8 mouse cellular contexts compared by ENCODE assay signal in genomic region chr15:8663348-8664099, GRCm38 (mm10). TPM values are rescaled to one million over a fixed set of nuclear protein-coding genes. Genes with fewer than 3 reads are reported as not detected.
DNase-seq lines count a peak whose midpoint lies in the region; ATAC-seq lines count a peak whose summit lies in the region.

No protein-coding gene starts in this region.

- WGBS in embryonic facial prominence, embryonic 13.5 days: 69% methylated on average over 17 of the region's 17 CpGs
- WGBS in liver, embryonic 12.5 days (ENCODE audit: insufficient replicate concordance): 45% methylated on average over 17 of the region's 17 CpGs

- H3K4me1 ChIP-seq in embryonic facial prominence, embryonic 13.5 days: peaks cover 38% of the 10 kb centered on the region
- peaks cover 6% of the 10 kb centered on the region; the same call in 1 of the 2 replicates for H3K4me1 ChIP-seq in megakaryocyte, embryonic 14.5 days
- H3K4me1 ChIP-seq in liver, embryonic 12.5 days: peaks cover 27% of the 10 kb centered on the region

- no peak overlapping the region for H3K4me2 ChIP-seq in embryonic facial prominence, embryonic 13.5 days
- H3K4me2 ChIP-seq in liver, embryonic 12.5 days: no peak overlapping the region

- no peaks in the 10 kb centered on the region for H3K36me3 ChIP-seq in embryonic facial prominence, embryonic 13.5 days
- H3K36me3 ChIP-seq in megakaryocyte, embryonic 14.5 days (replicated peaks; ENCODE audit: low read length): no peaks in the 10 kb centered on the region
- H3K36me3 ChIP-seq in liver, embryonic 12.5 days: no peaks in the 10 kb centered on the region

- H3K9ac ChIP-seq in embryonic facial prominence, embryonic 13.5 days: no peak overlapping the region
- H3K9ac ChIP-seq in liver, embryonic 12.5 days: no peak overlapping the region

- no peaks in the 10 kb centered on the region for H3K9me3 ChIP-seq in embryonic facial prominence, embryonic 13.5 days
- peaks cover 7% of the 10 kb centered on the region; the same call in 1 of the 2 replicates for H3K9me3 ChIP-seq in megakaryocyte, embryonic 14.5 days
- no peaks in the 10 kb centered on the region for H3K9me3 ChIP-seq in liver, embryonic 12.5 days (replicated peaks)

- no peaks in the 10 kb centered on the region for H3K27me3 ChIP-seq in embryonic facial prominence, embryonic 13.5 days
- peaks cover 12% of the 10 kb centered on the region for H3K27me3 ChIP-seq in megakaryocyte, embryonic 14.5 days (replicated peaks)
- peaks cover 38% of the 10 kb centered on the region for H3K27me3 ChIP-seq in liver, embryonic 12.5 days (replicated peaks)

- H3K4me3 ChIP-seq in embryonic facial prominence, embryonic 13.5 days: no peak overlapping the region
- H3K4me3 ChIP-seq in megakaryocyte, embryonic 14.5 days (replicated peaks): peak overlapping the region; percentile 43
- no peak overlapping the region for H3K4me3 ChIP-seq in liver, embryonic 12.5 days

- ATAC-seq in embryonic facial prominence, embryonic 13.5 days (ENCODE audit: insufficient number of reproducible peaks, insufficient read depth, low FRiP score, low TSS enrichment, low read depth): no peak
- no peak for ATAC-seq in liver, embryonic 12.5 days

- peak overlapping the region; percentile 39; the same call in 1 of the 2 replicates for H3K27ac ChIP-seq in embryonic facial prominence, embryonic 13.5 days
- no peak overlapping the region for H3K27ac ChIP-seq in liver, embryonic 12.5 days

- peak; percentile 47 for DNase-seq in ovary, adult 18-20 months (ENCODE audit: low spot score)
- no peak for DNase-seq in ovary, postnatal 10 days (ENCODE audit: low spot score)
- peak; percentile 81 for DNase-seq in heart, adult 8-10 months (ENCODE audit: low spot score)
- DNase-seq in layer of hippocampus, adult 9-10 months (ENCODE audit: low spot score): peak; percentile 64
- no peak for DNase-seq in B cell, adult 2 months

RNA-seq across cellular contexts. Expression of gene Slc1a3, which starts 47.0 kb away (rescaled TPM):
- polyA plus RNA-seq in embryonic facial prominence, embryonic 13.5 days (2015; fragmentation: Nextera tagmentation; extraction: Ambion mirVana): 37.2 and 39.9 TPM in 2 replicates
- total RNA-seq in heart, adult 8-10 months (2022): 1 to 10 TPM; 1.4 to 1.8 (median 1.7) TPM
- 0.02 and 6.4 TPM in 2 replicates for polyA plus RNA-seq in megakaryocyte, embryonic 14.5 days (2012; ENCODE audit: insufficient read depth, low replicate concordance)
- 2.4 and 3.0 TPM in 2 replicates for polyA plus RNA-seq in liver, embryonic 12.5 days (2016; fragmentation: Nextera tagmentation; extraction: Ambion mirVana)

Comparison
In these comparisons a context has a peak if more than half of its experiments do, and no peak if none do; other contexts are left out.
1. DNase-seq: peak in ovary, adult 18-20 months (single experiment), heart, adult 8-10 months (single experiment) and layer of hippocampus, adult 9-10 months (single experiment); none in ovary, postnatal 10 days (single experiment) and B cell, adult 2 months (0 of 2).